12 mouse cellular contexts compared by ENCODE assay signal in genomic region chr4:117098764-117099036, GRCm38 (mm10). TPM values are rescaled to one million over a fixed set of nuclear protein-coding genes. Genes with fewer than 3 reads are reported as not detected.
DNase-seq lines count a peak whose midpoint lies in the region; ATAC-seq and TF ChIP-seq lines count a peak whose summit lies in the region.
"Had no signal": no experiment of that assay in that cellular context is flagged by ENCODE, and none has a peak within 500 bp of the region (broad histone marks: within the 10 kb centered on the region; RNA-seq: fewer than 3 reads in every experiment).

No protein-coding gene starts in this region.

- peak overlapping the region; percentile 63; the same call in 1 of the 2 replicates for H3K27ac ChIP-seq in forebrain, embryonic 10.5 days
- H3K27ac ChIP-seq in forebrain, embryonic 14.5 days (ENCODE audit: low read depth, low read length) = no peak overlapping the region
- peak overlapping the region; percentile 67 for H3K27ac ChIP-seq in kidney, postnatal 0 days
- peak overlapping the region; percentile 57 for H3K27ac ChIP-seq in embryonic facial prominence, embryonic 14.5 days (replicated peaks; ENCODE audit: low read depth, low read length)
- H3K27ac ChIP-seq in midbrain, embryonic 14.5 days (replicated peaks; ENCODE audit: low read depth, low read length) = no peak overlapping the region
- no peak overlapping the region for H3K27ac ChIP-seq in cerebellum, adult 2 months (ENCODE audit: insufficient read depth, low read length)

- H3K36me3 ChIP-seq in forebrain, embryonic 10.5 days (replicated peaks) = peaks cover 6% of the 10 kb centered on the region
- H3K36me3 ChIP-seq in forebrain, embryonic 14.5 days (ENCODE audit: control insufficient read depth, insufficient read depth, low read length) = no peaks in the 10 kb centered on the region
- H3K36me3 ChIP-seq in kidney, postnatal 0 days (ENCODE audit: insufficient read depth, low read length) = no peaks in the 10 kb centered on the region
- H3K36me3 ChIP-seq in embryonic facial prominence, embryonic 14.5 days (ENCODE audit: control insufficient read depth, insufficient read depth, low read length) = no peaks in the 10 kb centered on the region
- H3K36me3 ChIP-seq in midbrain, embryonic 14.5 days (ENCODE audit: control insufficient read depth, insufficient read depth, low read length) = no peaks in the 10 kb centered on the region

- no peak overlapping the region for H3K9ac ChIP-seq in forebrain, embryonic 14.5 days (ENCODE audit: low read length)
- no peak overlapping the region for H3K9ac ChIP-seq in kidney, postnatal 0 days (ENCODE audit: low read depth, low read length)
- H3K9ac ChIP-seq in embryonic facial prominence, embryonic 14.5 days (ENCODE audit: low read depth, low read length) = no peak overlapping the region
- no peak overlapping the region for H3K9ac ChIP-seq in midbrain, embryonic 14.5 days (replicated peaks; ENCODE audit: low read length)

- no peak overlapping the region for H3K4me2 ChIP-seq in forebrain, embryonic 14.5 days (ENCODE audit: low read length)
- peak overlapping the region; percentile 92 for H3K4me2 ChIP-seq in kidney, postnatal 0 days (ENCODE audit: low read length)
- H3K4me2 ChIP-seq in embryonic facial prominence, embryonic 14.5 days (ENCODE audit: low read depth, low read length) = peak overlapping the region; percentile 99; the same call in 1 of the 2 replicates
- peak overlapping the region; percentile 88; the same call in 1 of the 2 replicates for H3K4me2 ChIP-seq in midbrain, embryonic 14.5 days (ENCODE audit: low read length)

- TF ChIP-seq POLR2A in cerebellum, adult 2 months (IDR thresholded peaks at IDR 0.05; ENCODE audit: borderline replicate concordance, insufficient read depth, low read length) = no peak

- H3K27me3 ChIP-seq in forebrain, embryonic 10.5 days (ENCODE audit: poor library complexity, severe bottlenecking) = peaks cover 49% of the 10 kb centered on the region
- peaks cover 7% of the 10 kb centered on the region; the same call in 1 of the 2 replicates for H3K27me3 ChIP-seq in forebrain, embryonic 14.5 days (replicated peaks; ENCODE audit: control insufficient read depth, insufficient read depth, low read length)
- H3K27me3 ChIP-seq in kidney, postnatal 0 days (ENCODE audit: insufficient read depth, low read length) = no peaks in the 10 kb centered on the region
- no peaks in the 10 kb centered on the region for H3K27me3 ChIP-seq in embryonic facial prominence, embryonic 14.5 days (replicated peaks; ENCODE audit: control insufficient read depth, insufficient read depth, low read length)
- H3K27me3 ChIP-seq in midbrain, embryonic 14.5 days (ENCODE audit: control insufficient read depth, insufficient read depth, low read length) = peaks cover 24% of the 10 kb centered on the region
- no peaks in the 10 kb centered on the region for H3K27me3 ChIP-seq in cerebellum, adult 2 months (ENCODE audit: control insufficient read depth, insufficient read depth, low read length)

- DNase-seq in forebrain, embryonic 10.5 days (ENCODE audit: extremely low spot score, low spot score) = no peak
- DNase-seq in forebrain, embryonic 14.5 days (ENCODE audit: low spot score) = no peak
- DNase-seq in kidney, postnatal 0 days (ENCODE audit: low spot score) = no peak
- no peak for DNase-seq in kidney, postnatal 36 days
- no peak for DNase-seq in embryonic facial prominence, embryonic 14.5 days (ENCODE audit: low spot score)
- DNase-seq in midbrain, embryonic 14.5 days = no peak
- DNase-seq in cerebellum, adult 2 months = no peak
- no peak for DNase-seq in left cerebral cortex, postnatal 10 days (ENCODE audit: extremely low spot score in 1 of 2, low spot score in 2 of 2)
- DNase-seq: cerebellum, postnatal 36 days; right cerebral cortex, adult 18-20 months had no signal

- H3K9me3 ChIP-seq in forebrain, embryonic 10.5 days = no peaks in the 10 kb centered on the region
- H3K9me3 ChIP-seq in forebrain, embryonic 14.5 days (replicated peaks; ENCODE audit: control insufficient read depth, low read length) = no peaks in the 10 kb centered on the region
- H3K9me3 ChIP-seq in kidney, postnatal 0 days (replicated peaks; ENCODE audit: low read length) = no peaks in the 10 kb centered on the region
- H3K9me3 ChIP-seq in embryonic facial prominence, embryonic 14.5 days (ENCODE audit: control insufficient read depth, low read length) = no peaks in the 10 kb centered on the region
- no peaks in the 10 kb centered on the region for H3K9me3 ChIP-seq in midbrain, embryonic 14.5 days (ENCODE audit: control insufficient read depth, low read length)

- H3K4me3 ChIP-seq in forebrain, embryonic 10.5 days = no peak overlapping the region
- H3K4me3 ChIP-seq in forebrain, embryonic 14.5 days (ENCODE audit: low read depth, low read length) = no peak overlapping the region
- H3K4me3 ChIP-seq in kidney, postnatal 0 days (replicated peaks; ENCODE audit: low read depth, low read length) = no peak overlapping the region
- H3K4me3 ChIP-seq in embryonic facial prominence, embryonic 14.5 days (ENCODE audit: low read depth, low read length) = no peak overlapping the region
- no peak overlapping the region for H3K4me3 ChIP-seq in midbrain, embryonic 14.5 days (replicated peaks; ENCODE audit: low read depth, low read length)
- no peak overlapping the region for H3K4me3 ChIP-seq in cerebellum, adult 2 months (replicated peaks; ENCODE audit: insufficient read depth, low read depth, low read length)

- TF ChIP-seq CTCF in kidney, postnatal 0 days (IDR thresholded peaks at IDR 0.05; ENCODE audit: low read depth) = no peak
- TF ChIP-seq CTCF in cerebellum, adult 2 months (IDR thresholded peaks at IDR 0.05; ENCODE audit: borderline replicate concordance, insufficient read depth, low read depth, low read length) = no peak

- H3K4me1 ChIP-seq in forebrain, embryonic 10.5 days = peaks cover 52% of the 10 kb centered on the region
- H3K4me1 ChIP-seq in forebrain, embryonic 14.5 days (ENCODE audit: control insufficient read depth, insufficient read depth, low read length) = peaks cover 13% of the 10 kb centered on the region
- H3K4me1 ChIP-seq in kidney, postnatal 0 days (replicated peaks; ENCODE audit: insufficient read depth, low read length) = no peaks in the 10 kb centered on the region
- peaks cover 18% of the 10 kb centered on the region for H3K4me1 ChIP-seq in embryonic facial prominence, embryonic 14.5 days (ENCODE audit: control insufficient read depth, insufficient read depth, low read length)
- peaks cover 24% of the 10 kb centered on the region for H3K4me1 ChIP-seq in midbrain, embryonic 14.5 days (ENCODE audit: control insufficient read depth, insufficient read depth, low read length)
- H3K4me1 ChIP-seq in cerebellum, adult 2 months (ENCODE audit: control insufficient read depth, insufficient read depth, low read length) = no peaks in the 10 kb centered on the region

- 72% methylated on average over 2 of the region's 2 CpGs for WGBS in forebrain, embryonic 10.5 days
- 67% methylated on average over 2 of the region's 2 CpGs for WGBS in forebrain, embryonic 14.5 days
- 71% methylated on average over 2 of the region's 2 CpGs for WGBS in kidney, postnatal 0 days
- 59% methylated on average over 2 of the region's 2 CpGs for WGBS in embryonic facial prominence, embryonic 14.5 days
- WGBS in midbrain, embryonic 14.5 days = 60% methylated on average over 2 of the region's 2 CpGs
- 44% methylated on average over 2 of the region's 2 CpGs for WGBS in cerebellum, adult 2 months

- intact Hi-C loops in left cerebral cortex, postnatal 10 days (cut with DNase I) = loop anchor here (5.0 kb wide), 1 partner anchor 46 kb away; no protein-coding TSS in a partner anchor

- ATAC-seq in forebrain, embryonic 14.5 days = no peak
- no peak for ATAC-seq in kidney, postnatal 0 days (replicated peaks; ENCODE audit: low FRiP score, low read depth)
- no peak for ATAC-seq in embryonic facial prominence, embryonic 14.5 days (ENCODE audit: low read depth)
- no peak for ATAC-seq in midbrain, embryonic 14.5 days (ENCODE audit: low FRiP score, low TSS enrichment)

RNA-seq across cellular contexts. Expression of gene Ptch2, which starts 2.8 kb away (rescaled TPM):
- 7.3 TPM in 2 replicates for polyA plus RNA-seq in forebrain, embryonic 10.5 days (2016; fragmentation: Nextera tagmentation; extraction: Ambion mirVana)
- polyA plus RNA-seq in forebrain, embryonic 14.5 days (2014; fragmentation: Nextera tagmentation; extraction: Ambion mirVana) = 2.4 and 3.4 TPM in 2 replicates
- 4.0 TPM in 2 replicates for polyA plus RNA-seq in kidney, postnatal 0 days (2015; fragmentation: Nextera tagmentation; extraction: Ambion mirVana)
- polyA plus RNA-seq in embryonic facial prominence, embryonic 14.5 days (2014; fragmentation: Nextera tagmentation; extraction: Ambion mirVana) = 9.0 and 11.0 TPM in 2 replicates
- 4.0 and 4.5 TPM in 2 replicates for polyA plus RNA-seq in midbrain, embryonic 14.5 days (2014; fragmentation: Nextera tagmentation; extraction: Ambion mirVana)
- 3.6 and 3.9 TPM in 2 replicates for polyA plus RNA-seq in cerebellum, adult 2 months (2012; rRNA removed)
- total RNA-seq in left cerebral cortex, postnatal 10 days (2021) = 1 to 10 TPM; 2.4 to 3.4 TPM

RNA-seq across cellular contexts. Expression of gene Btbd19, which starts 26.8 kb away (rescaled TPM):
- polyA plus RNA-seq in forebrain, embryonic 10.5 days (2016; fragmentation: Nextera tagmentation; extraction: Ambion mirVana) = 4.9 and 5.3 TPM in 2 replicates
- 2.2 and 2.5 TPM in 2 replicates for polyA plus RNA-seq in forebrain, embryonic 14.5 days (2014; fragmentation: Nextera tagmentation; extraction: Ambion mirVana)
- polyA plus RNA-seq in kidney, postnatal 0 days (2015; fragmentation: Nextera tagmentation; extraction: Ambion mirVana) = 4.3 and 4.9 TPM in 2 replicates
- 6.6 and 7.0 TPM in 2 replicates for polyA plus RNA-seq in embryonic facial prominence, embryonic 14.5 days (2014; fragmentation: Nextera tagmentation; extraction: Ambion mirVana)
- polyA plus RNA-seq in midbrain, embryonic 14.5 days (2014; fragmentation: Nextera tagmentation; extraction: Ambion mirVana) = 3.2 and 3.4 TPM in 2 replicates
- polyA plus RNA-seq in cerebellum, adult 2 months (2012; rRNA removed) = 7.0 and 7.1 TPM in 2 replicates
- 10 to 100 TPM; 11.9 to 12.0 TPM for total RNA-seq in left cerebral cortex, postnatal 10 days (2021)

RNA-seq across cellular contexts. Expression of gene Tctex1d4, which starts 27.9 kb away (rescaled TPM):
- polyA plus RNA-seq in forebrain, embryonic 10.5 days (2016; fragmentation: Nextera tagmentation; extraction: Ambion mirVana) = not detected in 2 replicates
- polyA plus RNA-seq in forebrain, embryonic 14.5 days (2014; fragmentation: Nextera tagmentation; extraction: Ambion mirVana) = 0.25 and 0.32 TPM in 2 replicates
- 0.24 TPM in 1 of 2 replicates, not detected in the other for polyA plus RNA-seq in kidney, postnatal 0 days (2015; fragmentation: Nextera tagmentation; extraction: Ambion mirVana)
- polyA plus RNA-seq in embryonic facial prominence, embryonic 14.5 days (2014; fragmentation: Nextera tagmentation; extraction: Ambion mirVana) = 0.30 and 0.84 TPM in 2 replicates
- polyA plus RNA-seq in midbrain, embryonic 14.5 days (2014; fragmentation: Nextera tagmentation; extraction: Ambion mirVana) = not detected in 2 replicates
- 0.92 and 2.2 TPM in 2 replicates for polyA plus RNA-seq in cerebellum, adult 2 months (2012; rRNA removed)
- under 1 TPM in 1 of 2 experiments, not detected in 1; 0.47 TPM for total RNA-seq in left cerebral cortex, postnatal 10 days (2021)
- total RNA-seq: gastrocnemius, postnatal 14 days had no signal
- polyA plus RNA-seq: limb, embryonic 11.5 days had no signal

RNA-seq across cellular contexts. Expression of gene Plk3, which starts 35.1 kb away (rescaled TPM):
- 12.8 and 14.0 TPM in 2 replicates for polyA plus RNA-seq in forebrain, embryonic 10.5 days (2016; fragmentation: Nextera tagmentation; extraction: Ambion mirVana)
- polyA plus RNA-seq in forebrain, embryonic 14.5 days (2014; fragmentation: Nextera tagmentation; extraction: Ambion mirVana) = 7.0 and 7.1 TPM in 2 replicates
- 3.7 and 4.0 TPM in 2 replicates for polyA plus RNA-seq in kidney, postnatal 0 days (2015; fragmentation: Nextera tagmentation; extraction: Ambion mirVana)
- 5.1 and 5.6 TPM in 2 replicates for polyA plus RNA-seq in embryonic facial prominence, embryonic 14.5 days (2014; fragmentation: Nextera tagmentation; extraction: Ambion mirVana)
- polyA plus RNA-seq in midbrain, embryonic 14.5 days (2014; fragmentation: Nextera tagmentation; extraction: Ambion mirVana) = 15.7 and 17.5 TPM in 2 replicates
- polyA plus RNA-seq in cerebellum, adult 2 months (2012; rRNA removed) = 11.2 and 13.6 TPM in 2 replicates
- total RNA-seq in left cerebral cortex, postnatal 10 days (2021) = 10 to 100 TPM; 17.7 to 19.9 TPM

RNA-seq across cellular contexts. Expression of gene Rps8, which starts 57.3 kb away (rescaled TPM):
- polyA plus RNA-seq in forebrain, embryonic 10.5 days (2016; fragmentation: Nextera tagmentation; extraction: Ambion mirVana) = 878 and 901 TPM in 2 replicates
- polyA plus RNA-seq in forebrain, embryonic 14.5 days (2014; fragmentation: Nextera tagmentation; extraction: Ambion mirVana) = 621 and 797 TPM in 2 replicates
- polyA plus RNA-seq in kidney, postnatal 0 days (2015; fragmentation: Nextera tagmentation; extraction: Ambion mirVana) = 988 and 1,137 TPM in 2 replicates
- polyA plus RNA-seq in embryonic facial prominence, embryonic 14.5 days (2014; fragmentation: Nextera tagmentation; extraction: Ambion mirVana) = 1,243 and 1,364 TPM in 2 replicates
- 599 and 678 TPM in 2 replicates for polyA plus RNA-seq in midbrain, embryonic 14.5 days (2014; fragmentation: Nextera tagmentation; extraction: Ambion mirVana)
- 458 and 507 TPM in 2 replicates for polyA plus RNA-seq in cerebellum, adult 2 months (2012; rRNA removed)
- total RNA-seq in left cerebral cortex, postnatal 10 days (2021) = 100 to 1,000 TPM; 554 to 567 TPM

Comparison
In these comparisons a context has a peak if more than half of its experiments do, and no peak if none do; other contexts are left out.
1. H3K27ac ChIP-seq: peak in forebrain, embryonic 10.5 days (single experiment), kidney, postnatal 0 days (single experiment) and embryonic facial prominence, embryonic 14.5 days (single experiment); none in forebrain, embryonic 14.5 days (single experiment), midbrain, embryonic 14.5 days (single experiment) and cerebellum, adult 2 months (single experiment).